Mouse (Mus musculus) hindbrain, embryonic 10.5 days (tissue): ENCODE measurements around the gene Kcne3. TPM values are rescaled to one million over a fixed set of nuclear protein-coding genes. Genes with fewer than 3 reads are reported as not detected.

Experiments used
- DNase-seq: peaks from one replicate; pipeline ENCODE4 v3.0.0-alpha.2; 2017; ENCODE audit warnings: low spot score
- H3K27ac ChIP-seq: fragments of 300-500 bp; sonication (generic); 2 replicates; pipeline ENCODE4 v1.5.1; 2016; ENCODE audit warnings: mild to moderate bottlenecking, moderate library complexity
- H3K27me3 ChIP-seq: fragments of 300-500 bp; sonication (generic); 2 replicates; pipeline ENCODE4 v1.6.1; 2016; ENCODE audit warnings: mild to moderate bottlenecking; ENCODE audit not compliant: poor library complexity, insufficient read depth, severe bottlenecking
- H3K36me3 ChIP-seq: fragments of 300-500 bp; sonication (generic); 2 replicates; pipeline ENCODE4 v1.6.1; 2016; ENCODE audit warnings: mild to moderate bottlenecking, moderate library complexity
- H3K4me1 ChIP-seq: fragments of 300-500 bp; sonication (generic); replicated peaks from 2 replicates; pipeline ENCODE4 v1.6.1; 2016; ENCODE audit warnings: mild to moderate bottlenecking
- H3K4me3 ChIP-seq: fragments of 300-500 bp; sonication (generic); 2 replicates; pipeline ENCODE4 v1.5.1; 2016; ENCODE audit warnings: mild to moderate bottlenecking, moderate library complexity
- H3K9me3 ChIP-seq: fragments of 300-500 bp; sonication (generic); 2 replicates; pipeline ENCODE4 v1.6.1; 2016; ENCODE audit warnings: mild to moderate bottlenecking, moderate library complexity
- WGBS: fragments of 180-500 bp; shearing (Covaris S2); methylation state at CpG from one replicate; pipeline ENCODE4 v1.1.7; 2016; 5-methylcytosine and 5-hydroxymethylcytosine counted together
- polyA plus RNA-seq: library from polyadenylated mRNA; unstranded; fragments of >200 nt; fragmentation: Nextera tagmentation; extraction: Ambion mirVana; gene quantifications from 2 replicates; pipeline ENCODE4 v1.2.1, GENCODE M21; 2016

The Kcne3 gene
- polyA plus RNA-seq, 1 experiment from 2014 or later: 5.3 TPM

DNA sequence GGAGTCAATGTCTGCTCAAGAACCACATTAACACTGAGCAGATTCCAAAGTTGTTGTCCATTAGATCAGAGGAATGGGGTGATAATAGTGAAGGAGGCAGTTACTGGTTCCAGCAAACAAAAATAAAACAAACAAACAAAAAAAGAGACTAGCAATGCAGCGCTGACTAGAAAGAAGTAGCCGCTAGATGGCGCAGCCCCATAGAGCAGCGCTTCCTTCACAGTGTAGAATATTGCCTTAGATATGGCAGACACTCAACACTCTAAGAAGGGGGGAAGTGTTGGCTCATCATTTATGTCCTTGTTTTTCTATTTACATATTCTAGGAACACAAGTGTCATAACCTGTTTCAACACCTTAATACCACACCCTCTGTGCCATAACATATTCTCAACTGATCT lies 14.5 kb downstream of the Kcne3 start:
- 4% methylated on average over 4 of the region's 4 CpGs for WGBS

DNA sequence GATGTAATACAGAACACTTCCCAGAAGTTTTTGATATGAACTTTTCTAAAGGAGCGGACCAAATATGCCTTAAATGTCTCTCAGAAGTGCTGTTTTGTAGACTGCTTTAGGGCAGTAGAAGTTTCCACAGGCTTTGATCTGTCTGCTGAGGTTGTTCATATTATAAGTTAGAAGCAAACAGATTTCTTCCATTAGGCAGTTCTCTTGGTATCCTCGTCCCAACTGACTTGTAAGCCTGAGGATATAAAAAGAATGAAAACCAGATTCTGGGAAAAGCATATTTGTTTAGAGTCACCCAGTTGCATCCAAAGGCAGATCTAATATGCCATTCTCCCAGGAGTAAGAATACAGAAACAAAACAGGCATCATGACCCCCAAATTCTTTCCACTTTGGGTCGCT lies 24.9 kb downstream of the Kcne3 start:
- no peak overlapping the region for H3K27ac ChIP-seq
- no peaks in the 10 kb centered on the region for H3K9me3 ChIP-seq
- H3K4me1 ChIP-seq: 0 out of 2 replicates have a peak, but pooled peaks cover 3% of the 10 kb centered on the region
- peaks cover 3% of the 10 kb centered on the region; the same call in 1 of the 2 replicates for H3K27me3 ChIP-seq
- no peak overlapping the region for H3K4me3 ChIP-seq
- WGBS: 87% methylated on average over 3 of the region's 3 CpGs
- no peaks in the 10 kb centered on the region for H3K36me3 ChIP-seq
- DNase-seq: no peak

More for the DNA sequence above, 14.5 kb downstream of the Kcne3 start:
- Histone ChIP-seq H3K27ac (no peak overlapping the region), H3K9me3 (no peaks in the 10 kb centered on the region), H3K4me1 (no peaks in the 10 kb centered on the region), H3K36me3 (no peaks in the 10 kb centered on the region), H3K27me3 (0 out of 2 replicates have a peak, but pooled peaks cover 3% of the 10 kb centered on the region), H3K4me3 (no peak overlapping the region)
- DNase-seq: peak; percentile 48

DNA sequence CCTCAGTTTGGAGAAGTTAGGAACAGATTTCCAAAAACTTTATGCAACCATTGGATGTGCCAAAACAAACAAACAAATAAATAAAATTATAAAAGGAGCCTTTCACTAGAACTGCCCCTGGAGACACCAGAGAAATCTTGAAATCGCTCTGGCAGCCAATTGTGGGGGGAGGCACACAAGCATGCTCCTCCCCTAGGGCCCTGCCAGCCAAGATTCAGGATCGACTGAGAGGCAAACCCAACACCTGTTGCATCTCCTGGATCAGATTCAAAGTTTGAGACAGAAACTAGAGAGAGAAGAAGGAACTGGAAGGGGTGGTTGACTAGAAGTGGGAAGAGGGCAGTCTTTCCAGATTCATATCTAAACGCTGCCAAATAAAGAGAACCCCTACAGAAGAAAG lies 27.3 kb downstream of the Kcne3 start:
- no peaks in the 10 kb centered on the region for H3K9me3 ChIP-seq
- no peak overlapping the region for H3K4me3 ChIP-seq
- no peak for DNase-seq
- 75% methylated on average over 3 of the region's 3 CpGs for WGBS
- 0 out of 2 replicates have a peak, but pooled peaks cover 3% of the 10 kb centered on the region for H3K4me1 ChIP-seq
- peaks cover 7% of the 10 kb centered on the region; the same call in 1 of the 2 replicates for H3K27me3 ChIP-seq
- H3K27ac ChIP-seq: no peak overlapping the region
- H3K36me3 ChIP-seq: no peaks in the 10 kb centered on the region

DNA sequence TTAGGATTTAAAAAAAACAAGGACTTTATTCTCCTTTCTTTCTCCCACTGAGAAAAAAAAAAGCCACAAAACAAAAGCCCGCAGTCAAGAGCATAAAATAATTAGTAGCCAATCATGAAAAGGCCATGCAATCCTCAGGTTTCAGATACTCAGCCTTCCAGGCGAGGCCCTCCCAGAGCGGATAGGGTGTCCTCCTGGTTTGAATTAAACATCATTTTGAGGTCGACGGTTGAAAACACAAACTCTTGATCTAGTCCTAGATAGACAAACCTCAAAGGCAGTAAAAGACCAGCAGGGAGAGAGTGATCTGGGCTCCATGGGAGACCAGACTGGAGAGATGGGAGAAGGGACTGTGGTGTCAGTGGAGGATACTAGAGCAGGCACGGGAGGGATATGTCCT lies 28.6 kb downstream of the Kcne3 start:
- WGBS: 74% methylated on average over 6 of the region's 6 CpGs
- DNase-seq: no peak
- Histone ChIP-seq H3K4me3 (no peak overlapping the region), H3K9me3 (no peaks in the 10 kb centered on the region), H3K27me3 (peaks cover 7% of the 10 kb centered on the region; the same call in 1 of the 2 replicates), H3K27ac (no peak overlapping the region; the same call in 1 of the 2 replicates), H3K36me3 (no peaks in the 10 kb centered on the region), H3K4me1 (0 out of 2 replicates have a peak, but pooled peaks cover 3% of the 10 kb centered on the region)

DNA sequence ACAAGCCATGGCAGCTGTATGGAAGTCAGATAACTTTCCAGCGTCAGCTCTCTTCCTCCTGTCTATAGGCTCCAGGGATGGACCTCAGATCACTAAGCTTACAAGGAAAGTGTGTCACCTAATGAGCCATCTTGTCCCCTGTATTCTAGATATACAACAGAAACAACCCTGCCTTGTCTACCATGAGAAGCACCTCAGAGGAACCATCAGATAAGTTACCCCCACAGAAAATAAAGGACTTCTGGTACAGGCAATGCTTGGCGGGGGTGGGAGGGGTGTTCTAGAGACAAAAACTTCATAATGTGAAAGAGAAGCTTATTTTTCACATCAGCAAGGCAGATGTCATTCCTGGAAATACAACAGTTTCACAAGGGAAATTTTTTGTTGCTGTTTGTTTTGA lies 29.8 kb downstream of the Kcne3 start:
- no peak for DNase-seq
- no peak overlapping the region for H3K4me3 ChIP-seq
- WGBS: 91% methylated on average over 2 of the region's 2 CpGs
- H3K9me3 ChIP-seq: no peaks in the 10 kb centered on the region
- 0 out of 2 replicates have a peak, but pooled peaks cover 3% of the 10 kb centered on the region for H3K4me1 ChIP-seq
- no peak overlapping the region for H3K27ac ChIP-seq
- H3K36me3 ChIP-seq: no peaks in the 10 kb centered on the region
- H3K27me3 ChIP-seq: peaks cover 7% of the 10 kb centered on the region; the same call in 1 of the 2 replicates

DNA sequence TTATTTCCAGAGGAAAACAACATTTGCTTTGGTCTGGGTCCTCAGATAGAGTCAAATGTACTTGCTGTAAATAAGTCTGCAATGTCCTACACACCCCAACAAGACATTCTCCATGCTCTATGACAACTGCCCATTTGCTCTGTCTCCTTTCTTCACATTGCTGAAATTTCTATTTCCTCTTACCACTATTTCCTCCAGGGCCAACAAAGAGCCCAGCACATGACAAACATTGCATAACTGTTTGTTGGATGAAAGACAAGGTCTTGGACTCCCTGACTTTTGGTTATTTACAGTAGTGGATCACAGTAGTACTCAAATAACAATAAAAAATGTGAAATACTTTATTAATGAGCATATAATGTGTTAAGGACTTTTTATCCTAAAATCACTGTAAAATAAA lies 31.6 kb downstream of the Kcne3 start:
- H3K4me1 ChIP-seq: 0 out of 2 replicates have a peak, but pooled peaks cover 3% of the 10 kb centered on the region
- H3K9me3 ChIP-seq: no peaks in the 10 kb centered on the region
- no peak overlapping the region for H3K27ac ChIP-seq
- peaks cover 7% of the 10 kb centered on the region; the same call in 1 of the 2 replicates for H3K27me3 ChIP-seq
- DNase-seq: no peak
- H3K36me3 ChIP-seq: no peaks in the 10 kb centered on the region
- H3K4me3 ChIP-seq: no peak overlapping the region

DNA sequence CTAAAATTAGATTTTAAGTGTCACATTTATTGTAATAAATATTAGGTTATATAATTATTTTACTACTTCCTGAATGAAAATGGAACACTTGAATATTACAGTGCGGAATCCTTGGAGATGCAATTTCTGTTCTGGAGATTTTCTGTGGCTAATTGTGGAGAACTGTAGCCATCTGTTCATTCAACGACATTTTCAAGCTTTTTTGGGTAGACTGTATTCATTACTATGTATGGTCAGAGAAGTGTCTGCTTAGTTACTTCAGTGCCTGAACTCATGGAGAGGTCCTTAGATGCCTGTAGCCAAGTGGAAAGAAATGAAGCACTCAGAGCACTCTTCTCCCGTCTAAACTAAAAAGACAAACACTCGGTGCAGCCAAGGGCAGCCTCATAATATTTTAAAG lies 38.0 kb downstream of the Kcne3 start:
- H3K27ac ChIP-seq: 0 out of 2 replicates have a peak overlapping the region, but pooled peaks have one; percentile 79
- 81% methylated on average over 4 of the region's 4 CpGs for WGBS
- H3K4me3 ChIP-seq: no peak overlapping the region
- peaks cover 34% of the 10 kb centered on the region for H3K4me1 ChIP-seq
- no peaks in the 10 kb centered on the region for H3K9me3 ChIP-seq
- DNase-seq: no peak
- H3K36me3 ChIP-seq: no peaks in the 10 kb centered on the region
- H3K27me3 ChIP-seq: no peaks in the 10 kb centered on the region

DNA sequence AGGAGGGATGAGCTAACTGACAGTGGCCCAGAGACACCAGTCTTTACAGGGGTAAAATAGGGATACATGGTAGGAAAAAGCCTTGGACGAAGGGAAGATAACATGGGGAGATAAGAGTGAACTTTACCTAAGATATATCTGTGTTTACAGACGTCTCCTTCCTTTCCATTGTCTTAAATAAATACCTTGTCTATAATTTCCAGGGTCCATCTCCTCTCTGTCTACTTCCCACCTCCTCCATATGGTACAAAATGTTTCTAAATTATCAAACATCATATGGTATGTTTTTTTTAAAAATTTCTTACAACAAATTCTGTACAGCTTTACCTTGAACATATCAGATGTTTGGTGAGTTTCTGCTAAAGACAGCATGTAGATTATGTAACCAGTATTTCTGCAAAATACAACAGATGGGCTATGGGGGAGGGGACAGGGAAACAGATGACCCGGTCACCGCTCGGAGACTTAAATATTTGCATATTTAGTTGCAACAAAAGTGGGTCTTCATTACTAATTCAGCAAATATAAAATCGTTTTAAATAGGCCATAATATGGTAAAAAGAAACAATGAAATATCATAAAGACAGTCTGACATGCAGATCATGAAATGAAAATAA lies 38.9 kb downstream of the Kcne3 start:
- WGBS: 67% methylated on average over 6 of the region's 6 CpGs
- H3K4me1 ChIP-seq: peaks cover 34% of the 10 kb centered on the region
- no peak for DNase-seq
- H3K27me3 ChIP-seq: no peaks in the 10 kb centered on the region
- H3K36me3 ChIP-seq: no peaks in the 10 kb centered on the region
- peak overlapping the region; percentile 79 for H3K27ac ChIP-seq
- H3K4me3 ChIP-seq: no peak overlapping the region
- H3K9me3 ChIP-seq: no peaks in the 10 kb centered on the region

DNA sequence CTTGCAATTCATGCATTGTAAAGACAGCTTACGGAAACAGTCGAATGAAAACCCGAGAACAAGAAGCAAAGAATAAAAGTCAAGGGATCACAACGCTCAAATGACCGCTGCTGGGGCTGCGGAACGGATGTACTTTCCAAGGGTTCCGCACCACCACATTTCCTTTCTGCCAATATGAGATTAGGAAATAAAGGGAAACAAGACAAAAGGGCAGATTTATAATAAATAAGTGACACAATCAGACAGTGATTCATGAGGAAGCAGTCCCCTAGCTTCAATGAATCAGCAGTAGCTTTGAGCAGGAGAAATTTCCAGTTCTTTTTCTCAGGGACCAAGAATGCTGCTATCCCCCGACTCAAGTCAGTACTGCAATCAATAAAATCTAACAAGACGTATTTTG lies 39.7 kb downstream of the Kcne3 start:
- 43% methylated on average over 10 of the region's 10 CpGs for WGBS
- Histone ChIP-seq H3K4me1 (peaks cover 34% of the 10 kb centered on the region), H3K27ac (peak overlapping the region; percentile 79), H3K27me3 (no peaks in the 10 kb centered on the region), H3K9me3 (no peaks in the 10 kb centered on the region), H3K4me3 (no peak overlapping the region), H3K36me3 (no peaks in the 10 kb centered on the region)
- no peak for DNase-seq

DNA sequence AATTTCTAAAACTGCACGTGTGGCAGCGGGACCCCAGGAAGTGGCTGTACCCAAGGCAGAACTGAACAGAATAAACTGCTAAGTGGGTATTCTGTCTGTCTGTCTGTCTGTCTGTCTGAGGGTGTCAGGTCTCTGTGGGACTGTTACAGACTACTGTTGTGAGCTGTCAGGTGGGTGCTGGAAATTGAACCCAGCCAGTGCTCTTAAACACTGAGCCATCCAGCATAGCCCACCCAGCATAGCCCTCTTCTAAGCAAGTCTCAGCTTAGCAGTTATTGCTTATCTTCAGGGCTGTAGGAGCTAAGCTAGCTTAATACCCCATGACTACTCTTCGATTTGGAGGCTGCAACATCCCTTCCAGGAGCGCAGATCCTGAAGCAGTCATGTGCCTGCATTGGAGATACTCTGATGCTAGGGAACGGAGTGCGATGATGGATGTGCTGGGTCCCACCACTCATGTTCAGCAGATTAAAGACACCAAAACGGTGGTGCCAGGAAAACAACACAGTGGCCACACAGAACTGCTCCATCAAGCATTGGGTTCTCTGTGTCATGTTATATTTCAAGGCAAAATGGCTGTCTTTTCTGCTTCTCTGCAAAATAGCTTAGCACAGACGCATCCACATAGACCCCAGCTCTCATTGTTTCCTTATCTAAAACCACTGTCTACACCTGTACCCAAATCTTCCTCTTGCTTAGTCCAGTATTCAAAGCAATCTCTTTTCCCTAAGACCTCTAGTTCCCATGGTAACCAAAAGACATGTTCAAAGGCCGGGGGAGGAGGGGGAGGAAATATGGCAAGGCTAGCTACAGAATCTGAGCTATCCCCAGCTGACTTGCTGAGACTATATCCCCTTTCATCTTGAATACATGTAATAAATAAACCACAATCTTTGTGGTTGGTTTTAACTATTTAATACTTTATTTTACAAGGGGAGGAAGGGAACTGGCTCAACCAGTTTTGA lies 40.6 kb downstream of the Kcne3 start:
- 83% methylated on average over 9 of the region's 9 CpGs for WGBS
- Histone ChIP-seq H3K27ac (peak overlapping the region; percentile 79), H3K9me3 (no peaks in the 10 kb centered on the region), H3K36me3 (no peaks in the 10 kb centered on the region), H3K4me1 (peaks cover 34% of the 10 kb centered on the region), H3K27me3 (no peaks in the 10 kb centered on the region), H3K4me3 (no peak overlapping the region)
- DNase-seq: no peak

DNA sequence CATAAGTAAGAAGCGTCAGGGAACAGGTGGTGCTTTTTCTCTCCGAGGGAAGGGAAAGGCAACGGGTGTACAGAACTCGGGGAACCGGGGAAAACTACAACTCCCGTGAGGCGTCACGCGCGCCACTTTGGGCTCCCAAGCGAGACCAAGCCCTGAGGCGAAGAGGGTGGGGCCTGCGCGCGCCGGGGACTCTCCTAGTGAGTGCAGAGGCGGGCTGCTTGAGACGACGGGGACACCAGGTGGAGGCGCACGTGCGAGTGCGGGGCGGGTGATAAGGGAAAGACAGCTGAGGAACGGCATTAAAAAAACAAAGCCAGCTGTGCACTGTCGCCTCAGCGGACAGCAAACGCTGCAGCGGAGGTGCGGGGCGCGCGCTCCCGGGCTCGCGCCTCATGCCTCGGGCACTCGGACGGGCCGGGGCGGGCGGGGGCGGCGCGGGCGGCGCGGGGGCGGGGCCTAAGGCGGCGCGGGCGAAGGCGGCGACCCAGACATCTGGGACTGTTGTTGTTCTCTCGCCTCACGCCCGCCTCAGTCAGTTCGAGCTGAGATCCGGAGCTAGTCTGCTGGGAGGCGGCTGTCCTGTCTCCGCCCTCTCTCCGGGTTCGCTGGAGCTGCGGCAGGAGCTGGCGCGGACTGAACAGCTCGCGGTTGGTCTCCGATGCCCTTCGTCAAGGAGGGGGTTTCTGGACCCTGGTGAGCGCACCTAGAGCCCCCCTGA lies 51.0 kb downstream of the Kcne3 start, which contains the start of gene Pgm2l1:
Gene Pgm2l1 (plus strand): TSS at position 237 of the 718 bp plus-strand sequence.
- H3K27me3 ChIP-seq: peaks cover 3% of the 10 kb centered on the region
- H3K36me3 ChIP-seq: no peaks in the 10 kb centered on the region
- H3K4me3 ChIP-seq: peak within 1 kb of the TSS; percentile 90
- H3K9me3 ChIP-seq: no peaks in the 10 kb centered on the region
- peak; percentile 95 for DNase-seq
- peaks cover 19% of the 10 kb centered on the region for H3K4me1 ChIP-seq
- 1% methylated on average over 72 of the region's 72 CpGs for WGBS
- peak within 1 kb of the TSS; percentile 91 for H3K27ac ChIP-seq

DNA sequence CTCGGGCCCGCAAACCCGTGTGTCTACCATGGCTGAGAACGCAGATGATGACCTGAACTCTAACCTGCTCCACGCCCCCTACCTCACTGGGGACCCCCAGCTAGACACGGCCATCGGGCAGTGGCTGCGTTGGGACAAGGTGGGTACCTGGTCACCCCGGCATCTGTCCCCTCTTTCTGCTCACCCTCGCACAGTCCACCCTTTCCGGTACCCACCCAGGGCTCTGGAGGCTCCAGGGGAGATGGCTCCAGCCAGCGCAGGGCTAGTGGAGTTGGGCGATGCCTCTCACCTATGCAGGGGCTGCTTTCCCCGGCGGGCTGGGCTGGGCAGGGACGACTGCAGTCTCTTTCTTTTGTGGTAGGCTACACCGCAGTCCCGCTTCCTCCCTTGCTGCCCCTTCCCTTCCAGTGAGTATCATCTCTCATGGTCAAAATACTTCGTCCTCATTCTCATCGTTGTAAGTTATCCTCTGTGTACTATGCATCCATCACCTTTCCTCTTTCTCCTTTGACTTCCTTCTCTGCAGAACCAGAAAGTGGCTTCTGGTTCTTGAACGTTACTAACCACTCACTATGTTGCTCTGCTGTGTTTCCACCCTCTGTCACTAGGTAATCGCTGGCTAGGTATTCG lies 51.7 kb downstream of the Kcne3 start:
- under 1% methylated on average over 23 of the region's 23 CpGs for WGBS
- Histone ChIP-seq H3K4me1 (peaks cover 19% of the 10 kb centered on the region), H3K27me3 (peaks cover 3% of the 10 kb centered on the region), H3K36me3 (no peaks in the 10 kb centered on the region), H3K4me3 (peak overlapping the region; percentile 90), H3K9me3 (no peaks in the 10 kb centered on the region), H3K27ac (peak overlapping the region; percentile 91)
- peak; percentile 45 for DNase-seq
